Mouse (Mus musculus) hindbrain, embryonic 13.5 days (tissue): ENCODE results near the gene Dlk1. TPM values are rescaled to one million over a fixed set of nuclear protein-coding genes. Genes with fewer than 3 reads are reported as not detected.

Experiments
- polyA plus RNA-seq: library from polyadenylated mRNA; unstranded; fragments of >200 nt; fragmentation: Nextera tagmentation; extraction: Ambion mirVana; gene quantifications from 2 replicates; pipeline ENCODE4 v1.2.1, GENCODE M21; 2015

Dlk1 gene
- polyA plus RNA-seq, 1 experiment from 2014 or later = 88.0 TPM

Other genes starting within 250 kb of the Dlk1 start
- gene Rtl1, start 147.5 kb downstream of the Dlk1 start, polyA plus RNA-seq = 1.5 and 2.1 TPM in 2 replicates